Mouse (Mus musculus): Measurements from ENCODE around the gene Ehd1.

GRCm38 (mm10) chr19:6233647-6234046 is 42.9 kb upstream of the Ehd1 start:
- TF ChIP-seq POLR2A (IDR thresholded peaks at IDR 0.05; ENCODE audit: control insufficient read depth in 1 of 2, insufficient read depth in 1 of 2, low read depth in 1 of 2, low read length in 2 of 2, poor library complexity in 1 of 2), result no peak
- TF ChIP-seq MEF2A (IDR thresholded peaks at IDR 0.05; ENCODE audit: extremely low read depth, insufficient replicate concordance, low read depth, low read length, poor library complexity, severe bottlenecking), result no peak
- TF ChIP-seq E2F4 (IDR thresholded peaks at IDR 0.05; ENCODE audit: borderline replicate concordance, low read depth, low read length), result no peak
- TF ChIP-seq CTCF (IDR thresholded peaks at IDR 0.05 in 2 of 3, conservative IDR thresholded peaks at IDR 0.05 in 1 of 3; ENCODE audit: control insufficient read depth in 1 of 3, insufficient read depth in 1 of 3, low read depth in 2 of 3, low read length in 3 of 3, poor library complexity in 1 of 3, severe bottlenecking in 1 of 3), result no peak
- no peak for TF ChIP-seq ZKSCAN1 (IDR thresholded peaks at IDR 0.05; ENCODE audit: low read depth, low read length)
- TF ChIP-seq USF1 (IDR thresholded peaks at IDR 0.05; ENCODE audit: low read depth, low read length), result no peak
- no peak for TF ChIP-seq MYC (IDR thresholded peaks at IDR 0.05; ENCODE audit: low read depth, low read length)
- no peak for TF ChIP-seq TAL1 (IDR thresholded peaks at IDR 0.05; ENCODE audit: low read length)
- TF ChIP-seq POLR2AphosphoS2 (IDR thresholded peaks at IDR 0.05; ENCODE audit: low read length), result no peak
